Mouse (Mus musculus) liver, embryonic 16.5 days (tissue): ENCODE data around the gene Rc3h1. TPM values are rescaled to one million over a fixed set of nuclear protein-coding genes. Genes with fewer than 3 reads are reported as not detected.

Experiments used
- ATAC-seq: fragments of 200-750 bp; cut with Nextera tagmentation; 2 replicates; pipeline ENCODE4 v1.8.0; 2017; ENCODE audit warnings: low read depth, mild to moderate bottlenecking, moderate number of reproducible peaks, moderate library complexity
- H3K27ac ChIP-seq: fragments of 300-500 bp; sonication (generic); 2 replicates; pipeline ENCODE4 v1.5.1; 2014; ENCODE audit warnings: mild to moderate bottlenecking, low read length
- H3K27me3 ChIP-seq: fragments of 300-500 bp; sonication (generic); 2 replicates; pipeline ENCODE4 v1.6.1; 2014; ENCODE audit warnings: low read depth, low read length, mixed read lengths; ENCODE audit not compliant: control insufficient read depth, insufficient read depth
- H3K36me3 ChIP-seq: fragments of 300-500 bp; sonication (generic); 2 replicates; pipeline ENCODE4 v1.6.1; 2014; ENCODE audit warnings: mild to moderate bottlenecking; ENCODE audit not compliant: control insufficient read depth, insufficient read depth
- H3K4me1 ChIP-seq: fragments of 300-500 bp; sonication (generic); 2 replicates; pipeline ENCODE4 v1.6.1; 2014; ENCODE audit warnings: low read depth, low read length, mixed read lengths; ENCODE audit not compliant: control insufficient read depth
- H3K4me2 ChIP-seq: fragments of 300-500 bp; sonication (generic); 2 replicates; pipeline ENCODE4 v1.6.1; 2014; ENCODE audit warnings: low read depth, low read length, mixed read lengths
- H3K4me3 ChIP-seq: fragments of 300-500 bp; sonication (generic); 2 replicates; pipeline ENCODE4 v1.5.1; 2014; ENCODE audit warnings: low read depth, mild to moderate bottlenecking, low read length
- H3K9ac ChIP-seq: fragments of 300-500 bp; sonication (generic); 2 replicates; pipeline ENCODE4 v1.6.1; 2014; ENCODE audit warnings: low read depth, low read length
- H3K9me3 ChIP-seq: fragments of 300-500 bp; sonication (generic); replicated peaks from 2 replicates; pipeline ENCODE4 v1.6.1; 2016; ENCODE audit warnings: low read length; ENCODE audit not compliant: control insufficient read depth
- WGBS: fragments of 180-500 bp; shearing (Covaris S2); extraction: QIAGEN DNeasy Blood & Tissue Kit; methylation state at CpG from one replicate; pipeline ENCODE4 v1.1.7; 2014; ENCODE audit not compliant: insufficient replicate concordance; 5-methylcytosine and 5-hydroxymethylcytosine counted together
- polyA plus RNA-seq: library from polyadenylated mRNA; unstranded; fragments of >200 nt; fragmentation: Nextera tagmentation; extraction: Ambion mirVana; gene quantifications from 2 replicates; pipeline ENCODE4 v1.2.1, GENCODE M21; 2015

Rc3h1 gene
- polyA plus RNA-seq, 1 experiment from 2014 or later, result 3.4 TPM

DNA sequence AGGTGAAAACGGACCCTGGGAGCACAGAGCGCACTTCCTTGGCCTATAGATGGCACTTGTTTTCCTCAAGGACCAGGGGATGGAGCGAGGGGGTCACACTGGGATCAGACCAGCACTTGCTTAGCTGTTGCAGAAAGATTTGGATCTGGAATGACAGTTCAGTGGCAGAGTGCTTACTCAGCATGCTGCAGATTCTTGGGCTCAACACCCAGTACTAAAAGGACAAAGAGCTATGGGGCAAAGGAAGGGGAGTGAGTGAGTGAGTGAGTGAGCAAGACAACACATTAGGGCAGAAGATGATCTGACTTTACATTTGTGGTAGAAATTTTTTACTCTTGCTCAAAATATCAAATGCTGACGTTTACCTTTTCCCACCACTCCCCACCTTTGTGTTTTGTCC, 98.7 kb downstream of the Rc3h1 start:
- H3K4me3 ChIP-seq, result no peak overlapping the region
- H3K4me2 ChIP-seq, result no peak overlapping the region
- no peaks in the 10 kb centered on the region; the same call in 1 of the 2 replicates for H3K4me1 ChIP-seq
- H3K9me3 ChIP-seq, result no peaks in the 10 kb centered on the region
- no peak for ATAC-seq
- H3K27ac ChIP-seq, result no peak overlapping the region
- H3K9ac ChIP-seq, result no peak overlapping the region
- H3K36me3 ChIP-seq, result no peaks in the 10 kb centered on the region
- 72% methylated on average over 4 of the region's 4 CpGs for WGBS
- H3K27me3 ChIP-seq, result no peaks in the 10 kb centered on the region

DNA sequence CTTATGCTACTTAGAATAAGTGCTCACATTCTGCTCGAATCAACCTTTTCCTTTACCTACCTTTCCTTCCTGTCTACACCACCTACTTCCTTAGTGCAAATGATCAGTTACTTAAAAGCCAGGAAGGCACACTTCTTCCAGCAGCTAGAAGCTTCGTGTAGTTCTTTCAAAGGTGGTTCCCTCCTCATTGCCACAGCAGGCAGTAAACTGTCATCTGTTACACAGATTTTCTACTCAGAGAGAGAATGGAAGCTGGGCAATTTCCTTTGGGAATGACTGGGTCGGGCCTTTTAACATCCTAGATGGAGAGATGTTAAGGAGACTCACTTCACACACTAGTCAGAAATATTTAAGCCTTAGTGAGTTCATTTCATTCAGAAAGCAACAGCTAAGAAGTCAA, 99.3 kb downstream of the Rc3h1 start:
- Histone ChIP-seq H3K4me2 (no peak overlapping the region), H3K9me3 (no peaks in the 10 kb centered on the region), H3K9ac (no peak overlapping the region), H3K4me1 (no peaks in the 10 kb centered on the region; the same call in 1 of the 2 replicates), H3K27me3 (no peaks in the 10 kb centered on the region), H3K36me3 (no peaks in the 10 kb centered on the region), H3K27ac (no peak overlapping the region), H3K4me3 (no peak overlapping the region)
- ATAC-seq, result no peak
- 38% methylated on average over 3 of the region's 3 CpGs for WGBS

DNA sequence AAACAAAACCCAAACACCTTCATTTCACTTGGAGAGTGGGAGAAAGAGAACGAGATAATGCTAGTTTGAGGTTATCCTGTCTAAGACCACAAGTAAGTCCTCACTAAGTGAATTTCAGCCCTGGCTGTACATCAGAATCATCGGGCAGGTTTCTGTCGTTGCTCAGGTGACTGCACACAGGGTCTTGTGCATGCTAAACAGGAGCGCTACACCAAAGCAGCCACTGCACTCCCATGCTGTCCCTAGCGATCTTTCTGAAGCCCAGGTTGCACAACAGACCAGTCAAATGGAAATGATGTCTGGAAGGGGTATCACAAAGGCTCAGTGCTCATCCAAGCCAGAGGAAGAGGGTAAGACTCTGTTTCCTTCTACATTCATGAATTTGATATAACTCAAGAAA, 100.3 kb downstream of the Rc3h1 start:
- H3K4me2 ChIP-seq, result no peak overlapping the region
- no peaks in the 10 kb centered on the region for H3K27me3 ChIP-seq
- H3K4me3 ChIP-seq, result no peak overlapping the region
- no peaks in the 10 kb centered on the region; the same call in 1 of the 2 replicates for H3K4me1 ChIP-seq
- 64% methylated on average over 5 of the region's 5 CpGs for WGBS
- no peak overlapping the region for H3K27ac ChIP-seq
- no peaks in the 10 kb centered on the region for H3K9me3 ChIP-seq
- no peak overlapping the region for H3K9ac ChIP-seq
- ATAC-seq, result no peak
- H3K36me3 ChIP-seq, result no peaks in the 10 kb centered on the region

DNA sequence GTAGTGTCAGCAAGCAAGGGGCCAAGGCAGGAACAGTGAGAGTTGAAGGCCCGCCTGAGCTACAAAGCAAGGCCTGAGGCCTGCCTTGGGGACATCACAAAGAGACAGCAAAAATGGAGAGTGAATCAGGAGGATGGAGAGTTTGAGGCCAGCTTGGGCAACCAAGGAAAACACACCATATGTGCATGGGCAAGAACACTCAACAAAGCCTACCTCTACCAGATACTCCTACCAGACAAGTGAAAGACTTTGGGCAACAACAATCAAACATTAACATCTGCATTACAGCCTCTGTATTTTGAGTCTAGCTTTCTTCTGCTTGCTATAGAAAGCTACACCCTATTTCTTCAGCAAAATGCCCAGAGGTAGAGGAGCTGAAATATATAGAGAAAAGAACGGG, 101.8 kb downstream of the Rc3h1 start:
- Histone ChIP-seq H3K4me2 (no peak overlapping the region), H3K9ac (no peak overlapping the region), H3K27me3 (no peaks in the 10 kb centered on the region), H3K36me3 (no peaks in the 10 kb centered on the region), H3K4me1 (no peaks in the 10 kb centered on the region; the same call in 1 of the 2 replicates), H3K9me3 (no peaks in the 10 kb centered on the region), H3K27ac (no peak overlapping the region), H3K4me3 (no peak overlapping the region)
- ATAC-seq, result no peak
- WGBS, result 59% methylated on average over 2 of the region's 2 CpGs

DNA sequence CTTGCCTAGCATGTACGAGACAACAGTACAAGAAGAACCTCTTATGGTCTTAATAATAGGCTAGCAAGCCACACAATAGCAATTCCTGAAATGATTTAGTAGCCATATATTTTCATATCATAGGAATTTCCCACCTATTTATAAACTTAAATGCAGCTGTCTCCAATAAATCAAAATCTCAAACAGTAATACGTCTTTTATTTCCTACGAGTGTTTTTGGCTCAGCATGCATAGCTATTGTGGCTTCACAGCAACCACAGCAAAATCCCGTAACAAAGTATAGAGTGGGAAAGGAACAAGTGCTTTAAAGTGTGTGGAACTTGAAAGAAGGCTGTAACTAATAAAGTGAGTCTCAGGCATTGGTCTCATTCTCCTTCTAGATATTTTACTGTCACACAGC, 104.2 kb downstream of the Rc3h1 start:
- Histone ChIP-seq H3K27me3 (no peaks in the 10 kb centered on the region), H3K27ac (no peak overlapping the region), H3K36me3 (no peaks in the 10 kb centered on the region), H3K4me3 (no peak overlapping the region), H3K4me2 (no peak overlapping the region), H3K9ac (no peak overlapping the region), H3K9me3 (no peaks in the 10 kb centered on the region), H3K4me1 (no peaks in the 10 kb centered on the region)
- ATAC-seq, result no peak
- 79% methylated on average over 4 of the region's 4 CpGs for WGBS

DNA sequence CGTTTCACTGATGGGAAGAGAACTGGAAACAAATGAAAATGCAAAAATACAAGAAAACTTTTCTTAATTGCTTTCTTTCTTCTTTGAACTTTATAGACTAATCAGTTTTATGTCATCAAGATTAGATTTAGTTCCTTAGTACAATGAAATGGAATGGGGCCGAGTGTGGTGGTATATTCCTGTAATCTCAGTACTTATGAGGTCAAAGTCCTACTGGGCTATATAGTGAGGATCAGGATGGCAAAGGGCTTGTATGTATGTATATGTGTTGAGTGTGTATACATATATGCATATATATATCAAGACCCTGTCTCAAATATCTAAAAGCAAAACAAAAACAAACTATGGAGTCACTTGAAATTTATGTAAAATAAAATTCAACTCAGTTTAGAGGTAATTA, 110.2 kb downstream of the Rc3h1 start:
- no peak for ATAC-seq
- Histone ChIP-seq H3K27me3 (no peaks in the 10 kb centered on the region), H3K27ac (no peak overlapping the region), H3K36me3 (peaks cover 4% of the 10 kb centered on the region; the same call in 1 of the 2 replicates), H3K4me3 (no peak overlapping the region), H3K9ac (no peak overlapping the region), H3K4me2 (no peak overlapping the region), H3K4me1 (no peaks in the 10 kb centered on the region), H3K9me3 (no peaks in the 10 kb centered on the region)
- WGBS, result 58% methylated on average over 2 of the region's 2 CpGs

DNA sequence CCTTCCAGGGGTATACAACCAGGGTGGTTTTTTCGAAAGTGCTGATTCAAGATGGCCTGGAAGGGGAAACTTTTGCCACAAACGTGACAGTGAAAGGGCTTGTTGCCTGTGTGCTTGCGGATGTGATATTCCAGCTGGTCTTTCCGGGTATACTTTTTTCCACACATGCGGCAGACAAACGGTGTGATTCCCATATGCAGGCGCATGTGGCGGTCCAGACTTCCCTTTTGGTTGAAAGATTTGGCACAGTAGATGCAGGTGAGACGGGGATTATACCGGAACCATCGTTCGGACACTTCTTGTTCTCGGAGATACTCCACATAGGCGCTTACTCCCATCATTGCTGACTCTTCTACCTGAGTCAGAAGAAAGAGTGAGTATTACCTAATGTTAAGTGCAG, 113.8 kb downstream of the Rc3h1 start:
- Histone ChIP-seq H3K4me1 (no peaks in the 10 kb centered on the region), H3K27ac (no peak overlapping the region), H3K27me3 (no peaks in the 10 kb centered on the region), H3K36me3 (peaks cover 4% of the 10 kb centered on the region; the same call in 1 of the 2 replicates), H3K4me3 (no peak overlapping the region), H3K9me3 (no peaks in the 10 kb centered on the region), H3K9ac (no peak overlapping the region), H3K4me2 (no peak overlapping the region)
- ATAC-seq, result no peak
- 82% methylated on average over 14 of the region's 14 CpGs for WGBS

Other genes with a start within 250 kb of the Rc3h1 start
- 27.6 and 28.9 TPM in 2 replicates for gene Rabgap1l, start 113.2 kb upstream of the Rc3h1 start, polyA plus RNA-seq
- 1,260 and 1,401 TPM in 2 replicates for gene Serpinc1, start 72.2 kb downstream of the Rc3h1 start, polyA plus RNA-seq
- 1.8 and 1.9 TPM in 2 replicates for gene Zbtb37, start 128.4 kb downstream of the Rc3h1 start, polyA plus RNA-seq
- 25.6 and 26.5 TPM in 2 replicates for gene Dars2, start 164.2 kb downstream of the Rc3h1 start, polyA plus RNA-seq
- gene Cenpl, start 164.3 kb downstream of the Rc3h1 start, polyA plus RNA-seq, result 37.1 and 38.6 TPM in 2 replicates
- gene Klhl20, start 225.1 kb downstream of the Rc3h1 start, polyA plus RNA-seq, result 5.2 and 5.6 TPM in 2 replicates
- not detected in 2 replicates for gene Ankrd45, start 236.3 kb downstream of the Rc3h1 start, polyA plus RNA-seq